Mouse (Mus musculus) heart, postnatal 14 days (tissue): ENCODE measurements at regions not wholly inside any gene's neighbourhood (a gene's known extent, or its start where the extent isn't known, plus 50 kb on each side); places are given as distances from the start of the nearest gene placed in this dataset.

Experiments used
- microRNA-seq, 2 experiments: library from miRNA; unstranded; fragments of <30 nt; microRNA quantifications; one replicate each; pipeline ENCODE4 v1.2.0; 2021 to 2022

Small RNA genes in the stretch of these regions (microRNA-seq; reads per million reads assigned to microRNA genes)
- gene Gm22234 (0 reads per million in 2 experiments), gene Gm25297 (0 reads per million in 2 experiments)
